Mouse (Mus musculus): ENCODE results near the gene Lrrc66.

GRCm38 (mm10) chr5:73604542-73604941 lies 27.8 kb downstream of the Lrrc66 start:
- TF ChIP-seq CTCF (IDR thresholded peaks at IDR 0.05; ENCODE audit: borderline replicate concordance, insufficient read depth, low read length) (no peak), POLR2A (IDR thresholded peaks at IDR 0.05; ENCODE audit: low read depth, low read length) (no peak)
